In genomic region chr6:115855733-115856360, GRCm38 (mm10) we compare ENCODE assay signal across 15 mouse cellular contexts. TPM values are rescaled to one million over a fixed set of nuclear protein-coding genes. Genes with fewer than 3 reads are reported as not detected.
A peak's percentile ranks its signal among the peaks of the same experiment; 100 is the strongest.
DNase-seq lines count a peak whose midpoint lies in the region; ATAC-seq and TF ChIP-seq lines count a peak whose summit lies in the region.
"Had no signal": no experiment of that assay in that cellular context is flagged by ENCODE, and none has a peak within 500 bp of the region (broad histone marks: within the 10 kb centered on the region; RNA-seq: fewer than 3 reads in every experiment).

No protein-coding gene starts in this region.

- no peak for TF ChIP-seq POLR2A in heart, adult 2 months (IDR thresholded peaks at IDR 0.05; ENCODE audit: insufficient read depth, low read depth, low read length)

- H3K4me1 ChIP-seq in heart, adult 2 months (ENCODE audit: control insufficient read depth, insufficient read depth, low read length): peaks cover 5% of the 10 kb centered on the region
- peaks cover 23% of the 10 kb centered on the region for H3K4me1 ChIP-seq in kidney, embryonic 14.5 days (ENCODE audit: control insufficient read depth, insufficient read depth, low read length)
- H3K4me1 ChIP-seq in stomach, postnatal 0 days (replicated peaks; ENCODE audit: control insufficient read depth, insufficient read depth): no peaks in the 10 kb centered on the region; the same call in 1 of the 2 replicates

- H3K27ac ChIP-seq in heart, adult 2 months: peak overlapping the region; percentile 24; the same call in 1 of the 2 replicates
- no peak overlapping the region; the same call in 1 of the 2 replicates for H3K27ac ChIP-seq in kidney, embryonic 14.5 days (ENCODE audit: low read depth, low read length)
- H3K27ac ChIP-seq in stomach, postnatal 0 days (replicated peaks): peak overlapping the region; percentile 58
- H3K27ac ChIP-seq: liver, embryonic 12.5 days; midbrain, embryonic 12.5 days had no signal

- H3K9me3 ChIP-seq in kidney, embryonic 14.5 days (ENCODE audit: control insufficient read depth, low read length): no peaks in the 10 kb centered on the region
- H3K9me3 ChIP-seq in stomach, postnatal 0 days (ENCODE audit: control insufficient read depth, low read length): no peaks in the 10 kb centered on the region
- H3K9me3 ChIP-seq: liver, embryonic 12.5 days; midbrain, embryonic 12.5 days had no signal

- DNase-seq in heart, adult 2 months: no peak
- DNase-seq in heart, adult 8-10 months (ENCODE audit: low spot score): no peak
- peak; percentile 28 for DNase-seq in kidney, postnatal 14 days
- DNase-seq in lung, postnatal 10 days: peak; percentile 40
- no peak for DNase-seq in lung, postnatal 14 days
- no peak for DNase-seq in stomach, postnatal 0 days (ENCODE audit: low spot score)
- no peak for DNase-seq in adrenal gland, adult 8-10 months
- DNase-seq: adrenal gland, adult 2 months; cerebellum, adult 18-20 months; thymus, postnatal 14 days had no signal

- H3K4me2 ChIP-seq in kidney, embryonic 14.5 days (replicated peaks; ENCODE audit: low read depth, low read length): no peak overlapping the region
- H3K4me2 ChIP-seq in stomach, postnatal 0 days (replicated peaks; ENCODE audit: low read depth): no peak overlapping the region
- H3K4me2 ChIP-seq: liver, embryonic 12.5 days; midbrain, embryonic 12.5 days had no signal

- no peak overlapping the region for H3K9ac ChIP-seq in heart, adult 2 months (ENCODE audit: low read depth, low read length)
- no peak overlapping the region for H3K9ac ChIP-seq in kidney, embryonic 14.5 days (ENCODE audit: low read depth, low read length)
- no peak overlapping the region for H3K9ac ChIP-seq in stomach, postnatal 0 days (ENCODE audit: low read length)
- H3K9ac ChIP-seq: liver, embryonic 12.5 days; midbrain, embryonic 12.5 days had no signal

- TF ChIP-seq EP300 in heart, adult 2 months (IDR thresholded peaks at IDR 0.05; ENCODE audit: insufficient read depth, low read depth, low read length): no peak
- TF ChIP-seq EP300 in stomach, postnatal 0 days (optimal IDR thresholded peaks at IDR 0.05): no peak

- no peak overlapping the region for H3K4me3 ChIP-seq in heart, adult 2 months
- no peak overlapping the region for H3K4me3 ChIP-seq in kidney, embryonic 14.5 days (ENCODE audit: low read length)
- no peak overlapping the region for H3K4me3 ChIP-seq in stomach, postnatal 0 days (ENCODE audit: low read depth, low read length)
- H3K4me3 ChIP-seq: liver, embryonic 12.5 days; midbrain, embryonic 12.5 days had no signal

- H3K27me3 ChIP-seq in heart, adult 2 months (ENCODE audit: control insufficient read depth, insufficient read depth, low read length): no peaks in the 10 kb centered on the region
- no peaks in the 10 kb centered on the region for H3K27me3 ChIP-seq in kidney, embryonic 14.5 days (ENCODE audit: control insufficient read depth, insufficient read depth, low read length)
- no peaks in the 10 kb centered on the region for H3K27me3 ChIP-seq in stomach, postnatal 0 days (ENCODE audit: control insufficient read depth, insufficient read depth, low read length)
- H3K27me3 ChIP-seq: liver, embryonic 12.5 days; midbrain, embryonic 12.5 days had no signal

- ATAC-seq in kidney, embryonic 14.5 days (ENCODE audit: low FRiP score, low TSS enrichment): no peak
- ATAC-seq in stomach, postnatal 0 days (ENCODE audit: low FRiP score, low TSS enrichment): no peak
- ATAC-seq: forebrain, embryonic 16.5 days; inflammation-experienced regulatory T-cells, adult 6 months; liver, embryonic 12.5 days had no signal

- intact Hi-C loops in heart, adult 2 months (cut with DNase I): no loop called here

- no peak for TF ChIP-seq CTCF in heart, adult 2 months (IDR thresholded peaks at IDR 0.05)
- no peak for TF ChIP-seq CTCF in stomach, postnatal 0 days (IDR thresholded peaks at IDR 0.05; ENCODE audit: low read depth)

- 60% methylated on average over 3 of the region's 3 CpGs for WGBS in heart, adult 2 months
- 88% methylated on average over 3 of the region's 3 CpGs for WGBS in kidney, embryonic 14.5 days
- WGBS in stomach, postnatal 0 days: 66% methylated on average over 3 of the region's 3 CpGs

- H3K36me3 ChIP-seq in heart, adult 2 months (ENCODE audit: control insufficient read depth, insufficient read depth, low read length): no peaks in the 10 kb centered on the region
- no peaks in the 10 kb centered on the region for H3K36me3 ChIP-seq in kidney, embryonic 14.5 days (ENCODE audit: control insufficient read depth, insufficient read depth, low read length)
- no peaks in the 10 kb centered on the region for H3K36me3 ChIP-seq in stomach, postnatal 0 days (ENCODE audit: control insufficient read depth, insufficient read depth, low read length)
- H3K36me3 ChIP-seq: midbrain, embryonic 12.5 days had no signal

- no peaks in the 10 kb centered on the region for H3K79me2 ChIP-seq in heart, adult 2 months (replicated peaks; ENCODE audit: control insufficient read depth, insufficient read depth, low read length)

RNA-seq across cellular contexts. Expression of gene Ift122, which starts 2.6 kb away (rescaled TPM):
- 1 to 10 TPM; 6.6 to 7.3 TPM for total RNA-seq in heart, adult 2 months (2021)
- polyA plus RNA-seq in heart, adult 2 months (2012; rRNA removed): 12.8 and 15.2 TPM in 2 replicates
- 1 to 10 TPM; 8.5 to 10.0 (median 9.0) TPM for total RNA-seq in heart, adult 8-10 months (2022)
- 19.0 and 33.3 TPM in 2 replicates for polyA plus RNA-seq in kidney, embryonic 14.5 days (2014; fragmentation: Nextera tagmentation; extraction: Ambion mirVana)
- 4.9 and 5.3 TPM in 2 replicates for polyA plus RNA-seq in stomach, postnatal 0 days (2015; fragmentation: Nextera tagmentation; extraction: Ambion mirVana)
- total RNA-seq in adrenal gland, adult 8-10 months (2022): 10 to 100 TPM; 17.2 to 29.9 (median 21.9) TPM

RNA-seq across cellular contexts. Expression of gene Mbd4, which starts 2.7 kb away (rescaled TPM):
- 1 to 10 TPM in 1 of 2 experiments, under 1 TPM in 1; 0.93 to 1.5 TPM for total RNA-seq in heart, adult 2 months (2021)
- polyA plus RNA-seq in heart, adult 2 months (2012; rRNA removed): 1.2 and 1.5 TPM in 2 replicates
- 1 to 10 TPM in 3 of 4 experiments, under 1 TPM in 1; 0.98 to 1.5 (median 1.1) TPM for total RNA-seq in heart, adult 8-10 months (2022)
- polyA plus RNA-seq in kidney, embryonic 14.5 days (2014; fragmentation: Nextera tagmentation; extraction: Ambion mirVana): 14.3 and 20.9 TPM in 2 replicates
- 4.1 and 4.8 TPM in 2 replicates for polyA plus RNA-seq in stomach, postnatal 0 days (2015; fragmentation: Nextera tagmentation; extraction: Ambion mirVana)
- 1 to 10 TPM; 3.3 to 5.5 (median 3.9) TPM for total RNA-seq in adrenal gland, adult 8-10 months (2022)

RNA-seq across cellular contexts. Expression of gene Efcab12, which starts 17.6 kb away (rescaled TPM):
- total RNA-seq in heart, adult 2 months (2021): under 1 TPM; 0.16 to 0.26 TPM
- polyA plus RNA-seq in heart, adult 2 months (2012; rRNA removed): 0.06 and 0.14 TPM in 2 replicates
- under 1 TPM; 0.20 to 0.53 (median 0.36) TPM for total RNA-seq in heart, adult 8-10 months (2022)
- 1.3 and 2.1 TPM in 2 replicates for polyA plus RNA-seq in kidney, embryonic 14.5 days (2014; fragmentation: Nextera tagmentation; extraction: Ambion mirVana)
- 0.17 and 0.29 TPM in 2 replicates for polyA plus RNA-seq in stomach, postnatal 0 days (2015; fragmentation: Nextera tagmentation; extraction: Ambion mirVana)
- 1 to 10 TPM in 3 of 4 experiments, under 1 TPM in 1; 0.84 to 2.0 (median 1.1) TPM for total RNA-seq in adrenal gland, adult 8-10 months (2022)

RNA-seq across cellular contexts. Expression of gene Rpl32, which starts 47.3 kb away (rescaled TPM):
- 100 to 1,000 TPM; 579 to 679 TPM for total RNA-seq in heart, adult 2 months (2021)
- 328 and 413 TPM in 2 replicates for polyA plus RNA-seq in heart, adult 2 months (2012; rRNA removed)
- total RNA-seq in heart, adult 8-10 months (2022): 100 to 1,000 TPM; 586 to 697 (median 628) TPM
- polyA plus RNA-seq in kidney, embryonic 14.5 days (2014; fragmentation: Nextera tagmentation; extraction: Ambion mirVana): 2,535 and 3,306 TPM in 2 replicates
- polyA plus RNA-seq in stomach, postnatal 0 days (2015; fragmentation: Nextera tagmentation; extraction: Ambion mirVana): 2,380 and 2,431 TPM in 2 replicates
- total RNA-seq in adrenal gland, adult 8-10 months (2022): 1,000 to 10,000 TPM in 3 of 4 experiments, 100 to 1,000 TPM in 1; 999 to 1,169 (median 1,094) TPM

Comparison
In these comparisons a context has a peak if more than half of its experiments do, and no peak if none do; other contexts are left out.
1. DNase-seq: peak in kidney, postnatal 14 days (single experiment) and lung, postnatal 10 days (single experiment); none in heart, adult 2 months (0 of 2), heart, adult 8-10 months (single experiment), lung, postnatal 14 days (single experiment), stomach, postnatal 0 days (single experiment) and adrenal gland, adult 8-10 months (single experiment).